Mouse (Mus musculus): ENCODE results near the gene Ctrb1.

Ctrb1 gene

DNA sequence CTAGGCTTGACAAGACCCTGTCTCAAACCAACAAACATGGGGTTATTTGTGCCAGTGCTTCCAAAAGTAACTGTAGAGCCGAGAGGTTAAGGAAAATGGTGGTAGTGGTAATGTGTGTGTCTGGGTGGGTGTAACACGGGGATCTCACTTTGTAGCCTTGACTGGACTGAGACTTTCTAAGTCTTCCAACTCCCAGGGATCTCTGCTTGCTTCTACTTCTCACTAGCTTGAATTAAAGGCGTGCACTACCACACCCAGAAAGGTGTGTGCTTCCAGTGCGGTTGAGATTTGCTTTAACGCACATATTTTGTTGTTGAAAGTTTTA, 47.9 kb downstream of the Ctrb1 start:
- H3K4me1 ChIP-seq (replicated peaks; ENCODE audit: low read depth, low read length) = peaks cover 41% of the 10 kb centered on the region
- no peaks in the 10 kb centered on the region for H3K36me3 ChIP-seq (ENCODE audit: insufficient read depth, low read length)
- no peaks in the 10 kb centered on the region for H3K9me3 ChIP-seq (ENCODE audit: low read length)
- peak overlapping the region; percentile 91 for H3K4me3 ChIP-seq (replicated peaks; ENCODE audit: low read length)
- H3K27me3 ChIP-seq (ENCODE audit: insufficient read depth, low read length) = 0 out of 2 replicates have a peak, but pooled peaks cover 6% of the 10 kb centered on the region
- TF ChIP-seq POU5F1 (IDR thresholded peaks at IDR 0.05; ENCODE audit: borderline replicate concordance, low read length) = no peak

DNA sequence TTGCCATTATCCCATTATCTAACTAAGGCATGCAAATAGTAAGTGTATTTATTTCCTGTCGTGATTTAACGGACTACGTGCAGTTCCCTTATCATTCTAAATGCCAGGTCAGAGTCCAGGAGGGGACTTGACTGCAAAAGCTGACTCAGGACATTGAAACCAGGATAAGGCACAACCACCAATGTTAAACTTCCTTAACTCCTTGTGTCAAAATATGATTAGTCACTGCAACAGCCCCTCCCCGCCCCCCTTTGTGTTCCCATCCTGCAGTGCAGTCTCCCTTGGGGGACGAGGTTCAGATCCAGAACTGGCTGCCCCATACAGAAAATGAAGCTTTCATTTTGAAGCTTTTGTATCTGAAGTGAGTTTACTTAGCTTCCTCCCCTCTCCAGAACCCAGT, 48.3 kb downstream of the Ctrb1 start:
- no peaks in the 10 kb centered on the region for H3K9me3 ChIP-seq (ENCODE audit: low read length)
- H3K4me1 ChIP-seq (replicated peaks; ENCODE audit: low read depth, low read length) = peaks cover 38% of the 10 kb centered on the region
- TF ChIP-seq NANOG (IDR thresholded peaks at IDR 0.05; ENCODE audit: borderline replicate concordance, low read length) (no peak), POU5F1 (IDR thresholded peaks at IDR 0.05; ENCODE audit: borderline replicate concordance, low read length) (no peak), CTCF (conservative IDR thresholded peaks at IDR 0.05; ENCODE audit: low read length) (no peak)
- 0 out of 2 replicates have a peak, but pooled peaks cover 6% of the 10 kb centered on the region for H3K27me3 ChIP-seq (ENCODE audit: insufficient read depth, low read length)
- no peaks in the 10 kb centered on the region for H3K36me3 ChIP-seq (ENCODE audit: insufficient read depth, low read length)
- H3K4me3 ChIP-seq (replicated peaks; ENCODE audit: low read length) = peak overlapping the region; percentile 91

DNA sequence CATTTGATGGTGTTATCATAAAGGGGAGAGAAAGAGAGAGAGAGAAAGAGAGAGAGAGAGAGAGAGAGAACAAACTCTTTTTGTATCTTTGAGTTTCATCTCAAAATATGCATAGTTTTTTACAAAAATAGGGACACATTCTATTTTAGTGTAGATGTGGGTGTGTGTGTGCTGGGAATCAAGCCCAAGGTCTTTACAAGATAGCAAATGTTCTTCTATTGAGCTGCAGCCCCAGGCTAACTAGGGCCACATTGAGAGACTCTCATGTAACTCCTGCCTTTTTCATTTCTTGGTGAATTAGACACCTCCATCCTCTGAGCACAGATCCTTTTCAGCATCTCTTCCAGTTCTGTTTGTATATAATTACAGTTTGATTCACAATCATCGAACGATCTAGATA, 49.7 kb downstream of the Ctrb1 start:
- Histone ChIP-seq H3K27me3 (ENCODE audit: insufficient read depth, low read length) (0 out of 2 replicates have a peak, but pooled peaks cover 6% of the 10 kb centered on the region), H3K9me3 (ENCODE audit: low read length) (no peaks in the 10 kb centered on the region), H3K36me3 (ENCODE audit: insufficient read depth, low read length) (no peaks in the 10 kb centered on the region), H3K4me3 (replicated peaks; ENCODE audit: low read length) (no peak overlapping the region), H3K4me1 (replicated peaks; ENCODE audit: low read depth, low read length) (peaks cover 24% of the 10 kb centered on the region)
- TF ChIP-seq NANOG (IDR thresholded peaks at IDR 0.05; ENCODE audit: borderline replicate concordance, low read length) = no peak
- TF ChIP-seq POU5F1 (IDR thresholded peaks at IDR 0.05; ENCODE audit: borderline replicate concordance, low read length) = no peak
- TF ChIP-seq CTCF (conservative IDR thresholded peaks at IDR 0.05; ENCODE audit: low read length) = no peak

DNA sequence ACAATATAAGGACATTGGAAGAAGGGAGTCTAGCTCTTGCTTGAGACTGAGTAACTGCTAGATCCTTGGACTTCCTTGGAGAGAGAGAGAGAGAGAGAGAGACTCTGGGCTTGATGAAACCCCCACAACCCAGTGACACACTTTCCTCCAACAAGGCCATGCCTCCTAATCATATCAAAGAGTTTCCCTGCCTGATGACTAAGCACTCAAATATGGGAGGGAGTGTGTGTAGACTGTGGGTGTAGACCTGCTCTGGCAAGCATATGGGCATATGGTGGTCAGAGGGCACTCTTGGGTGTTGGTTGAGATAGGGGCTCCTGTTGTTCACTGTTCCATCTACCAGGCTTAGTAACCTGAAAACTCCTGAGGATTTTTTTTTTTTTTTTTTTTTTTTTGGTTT, 52.7 kb downstream of the Ctrb1 start:
- Histone ChIP-seq H3K27me3 (ENCODE audit: insufficient read depth, low read length) (peaks cover 13% of the 10 kb centered on the region; the same call in 1 of the 2 replicates), H3K36me3 (ENCODE audit: insufficient read depth, low read length) (no peaks in the 10 kb centered on the region), H3K4me3 (replicated peaks; ENCODE audit: low read length) (no peak overlapping the region), H3K9me3 (ENCODE audit: low read length) (peaks cover 7% of the 10 kb centered on the region), H3K4me1 (replicated peaks; ENCODE audit: low read depth, low read length) (peaks cover 10% of the 10 kb centered on the region)
- TF ChIP-seq CTCF (conservative IDR thresholded peaks at IDR 0.05; ENCODE audit: low read length) (no peak), POU5F1 (IDR thresholded peaks at IDR 0.05; ENCODE audit: borderline replicate concordance, low read length) (no peak), NANOG (IDR thresholded peaks at IDR 0.05; ENCODE audit: borderline replicate concordance, low read length) (no peak)

All from E14TG2a.4 (cell line).